Mouse (Mus musculus): ENCODE data around the gene Depdc1a. TPM values are rescaled to one million over a fixed set of nuclear protein-coding genes. Genes with fewer than 3 reads are reported as not detected.

Gene Depdc1a
- polyA plus RNA-seq, 1 experiment from 2014 or later = 1.8 TPM

Other genes with a start within 250 kb of the Depdc1a start
- gene Rpe65, start 103.7 kb downstream of the Depdc1a start, polyA plus RNA-seq (2014; fragmentation: Nextera tagmentation; extraction: Ambion mirVana) = not detected in 2 replicates